Mouse (Mus musculus): ENCODE results near the gene Ror1. TPM values are rescaled to one million over a fixed set of nuclear protein-coding genes. Genes with fewer than 3 reads are reported as not detected.
A peak's percentile ranks its signal among the peaks of the same experiment; 100 is the strongest.

The Ror1 gene
- polyA plus RNA-seq, 1 experiment from 2014 or later = 5.9 TPM

DNA sequence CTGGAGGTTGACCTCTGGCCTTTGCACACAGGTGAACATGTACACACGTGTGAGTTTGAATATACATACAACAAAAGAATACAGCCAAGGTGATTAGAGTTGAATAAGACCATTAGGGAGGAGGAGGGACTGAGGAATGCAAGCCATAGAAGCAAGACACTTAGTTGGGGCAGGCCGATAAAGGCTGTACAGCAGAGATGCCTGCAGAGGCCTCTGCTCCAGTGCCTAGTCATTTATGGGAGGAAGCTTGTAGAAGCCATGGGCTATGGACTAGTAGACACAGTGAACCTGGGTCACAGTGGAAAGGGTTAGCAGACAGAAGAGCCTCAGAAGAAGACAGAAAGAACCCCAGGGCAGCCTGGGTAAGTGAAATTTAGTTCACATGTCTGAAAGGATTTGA is 155.7 kb downstream of the Ror1 start:
- ATAC-seq (replicated peaks; ENCODE audit: low FRiP score) (no peak), DNase-seq (ENCODE audit: low spot score) (no peak)
- no peak overlapping the region for H3K9ac ChIP-seq (ENCODE audit: low read length)
- no peak overlapping the region for H3K27ac ChIP-seq (ENCODE audit: low read depth, low read length)
- no peaks in the 10 kb centered on the region; the same call in 1 of the 2 replicates for H3K4me1 ChIP-seq (replicated peaks; ENCODE audit: control insufficient read depth, insufficient read depth, low read length)
- no peaks in the 10 kb centered on the region for H3K36me3 ChIP-seq (ENCODE audit: control insufficient read depth, insufficient read depth, low read length)
- no peak overlapping the region for H3K4me3 ChIP-seq (ENCODE audit: low read depth, low read length)
- 58% methylated on average over 2 of the region's 2 CpGs for WGBS
- H3K9me3 ChIP-seq (ENCODE audit: control insufficient read depth, low read length) = no peaks in the 10 kb centered on the region
- H3K4me2 ChIP-seq (ENCODE audit: low read depth, low read length, severe bottlenecking) = no peak overlapping the region
- no peaks in the 10 kb centered on the region for H3K27me3 ChIP-seq (ENCODE audit: control insufficient read depth, insufficient read depth, low read length)

DNA sequence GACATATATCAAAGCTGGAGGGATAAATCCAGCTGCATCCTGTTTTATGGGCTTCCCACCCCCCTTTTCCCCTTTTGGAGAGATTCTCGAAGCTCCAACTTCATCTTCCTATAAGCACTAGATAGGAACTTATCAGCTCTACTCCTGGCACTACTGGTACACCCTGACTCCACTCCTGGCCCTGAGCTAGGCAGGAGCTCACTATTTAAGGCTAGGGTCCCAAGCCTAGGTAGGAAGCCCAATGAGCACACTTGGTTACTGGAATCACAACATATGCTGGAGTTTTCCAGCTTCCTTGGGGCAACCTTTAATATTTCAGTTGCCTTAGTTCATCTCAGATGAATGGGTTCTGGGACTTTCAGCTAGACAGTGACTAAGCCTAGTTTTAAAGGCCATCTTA is 156.5 kb downstream of the Ror1 start:
- Histone ChIP-seq H3K4me3 (ENCODE audit: low read depth, low read length) (no peak overlapping the region), H3K9me3 (ENCODE audit: control insufficient read depth, low read length) (no peaks in the 10 kb centered on the region), H3K4me2 (ENCODE audit: low read depth, low read length, severe bottlenecking) (no peak overlapping the region), H3K36me3 (ENCODE audit: control insufficient read depth, insufficient read depth, low read length) (no peaks in the 10 kb centered on the region), H3K9ac (ENCODE audit: low read length) (no peak overlapping the region), H3K27ac (ENCODE audit: low read depth, low read length) (no peak overlapping the region), H3K4me1 (replicated peaks; ENCODE audit: control insufficient read depth, insufficient read depth, low read length) (no peaks in the 10 kb centered on the region; the same call in 1 of the 2 replicates), H3K27me3 (ENCODE audit: control insufficient read depth, insufficient read depth, low read length) (no peaks in the 10 kb centered on the region)
- 56% methylated on average over 1 of the region's 1 CpGs for WGBS
- ATAC-seq (replicated peaks; ENCODE audit: low FRiP score) (no peak), DNase-seq (ENCODE audit: low spot score) (no peak)

DNA sequence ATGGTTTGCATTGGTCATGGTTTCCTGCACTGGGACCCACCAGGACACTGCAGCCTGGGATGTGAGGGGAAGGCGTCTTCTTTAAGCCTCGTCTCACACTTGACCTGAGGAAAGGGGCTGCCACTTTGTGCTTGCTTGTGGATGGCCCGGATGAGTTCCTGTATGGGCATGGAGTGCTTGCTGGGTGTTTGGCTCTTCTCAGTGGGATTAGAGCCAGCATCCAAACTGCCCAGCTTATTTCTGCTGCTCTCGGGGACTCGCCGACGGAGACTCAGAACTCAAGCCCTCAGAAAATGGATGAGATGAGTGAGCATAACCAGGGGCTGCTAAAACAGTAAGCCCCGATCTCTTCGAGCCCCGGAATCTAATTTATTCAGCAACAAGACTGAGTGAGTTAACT is 157.1 kb downstream of the Ror1 start:
- Histone ChIP-seq H3K9ac (ENCODE audit: low read length) (no peak overlapping the region), H3K4me3 (ENCODE audit: low read depth, low read length) (no peak overlapping the region), H3K27me3 (ENCODE audit: control insufficient read depth, insufficient read depth, low read length) (no peaks in the 10 kb centered on the region), H3K4me2 (ENCODE audit: low read depth, low read length, severe bottlenecking) (no peak overlapping the region), H3K27ac (ENCODE audit: low read depth, low read length) (no peak overlapping the region), H3K36me3 (ENCODE audit: control insufficient read depth, insufficient read depth, low read length) (no peaks in the 10 kb centered on the region), H3K4me1 (replicated peaks; ENCODE audit: control insufficient read depth, insufficient read depth, low read length) (no peaks in the 10 kb centered on the region), H3K9me3 (ENCODE audit: control insufficient read depth, low read length) (no peaks in the 10 kb centered on the region)
- WGBS = 83% methylated on average over 10 of the region's 10 CpGs
- no peak for DNase-seq (ENCODE audit: low spot score)
- ATAC-seq (replicated peaks; ENCODE audit: low FRiP score) = no peak

DNA sequence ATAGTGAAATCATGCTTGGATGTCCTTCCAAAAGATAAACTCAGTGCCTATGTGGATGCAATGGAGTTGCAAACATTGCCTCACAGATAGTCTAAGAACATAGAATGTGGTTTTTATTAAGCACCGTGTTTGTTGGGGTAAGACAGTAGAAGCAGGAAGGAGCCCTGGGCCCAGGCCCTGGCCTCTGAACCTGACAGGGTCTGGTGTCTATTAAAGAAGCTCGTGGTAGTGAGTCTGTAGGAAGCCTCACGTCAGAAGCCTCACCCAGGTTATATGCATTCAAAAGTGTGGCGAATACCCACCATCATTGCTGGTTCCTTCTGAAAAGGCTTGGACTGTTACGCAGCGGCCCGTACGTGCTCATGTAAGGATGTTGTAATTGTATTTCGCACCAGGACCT is 157.8 kb downstream of the Ror1 start:
- H3K9ac ChIP-seq (ENCODE audit: low read length) = no peak overlapping the region
- DNase-seq (ENCODE audit: low spot score) = peak; percentile 58
- ATAC-seq (replicated peaks; ENCODE audit: low FRiP score) = no peak
- no peaks in the 10 kb centered on the region for H3K36me3 ChIP-seq (ENCODE audit: control insufficient read depth, insufficient read depth, low read length)
- H3K4me1 ChIP-seq (replicated peaks; ENCODE audit: control insufficient read depth, insufficient read depth, low read length) = no peaks in the 10 kb centered on the region
- 75% methylated on average over 9 of the region's 9 CpGs for WGBS
- H3K27me3 ChIP-seq (ENCODE audit: control insufficient read depth, insufficient read depth, low read length) = no peaks in the 10 kb centered on the region
- H3K4me2 ChIP-seq (ENCODE audit: low read depth, low read length, severe bottlenecking) = no peak overlapping the region
- no peaks in the 10 kb centered on the region for H3K9me3 ChIP-seq (ENCODE audit: control insufficient read depth, low read length)
- H3K27ac ChIP-seq (ENCODE audit: low read depth, low read length) = no peak overlapping the region
- no peak overlapping the region for H3K4me3 ChIP-seq (ENCODE audit: low read depth, low read length)

DNA sequence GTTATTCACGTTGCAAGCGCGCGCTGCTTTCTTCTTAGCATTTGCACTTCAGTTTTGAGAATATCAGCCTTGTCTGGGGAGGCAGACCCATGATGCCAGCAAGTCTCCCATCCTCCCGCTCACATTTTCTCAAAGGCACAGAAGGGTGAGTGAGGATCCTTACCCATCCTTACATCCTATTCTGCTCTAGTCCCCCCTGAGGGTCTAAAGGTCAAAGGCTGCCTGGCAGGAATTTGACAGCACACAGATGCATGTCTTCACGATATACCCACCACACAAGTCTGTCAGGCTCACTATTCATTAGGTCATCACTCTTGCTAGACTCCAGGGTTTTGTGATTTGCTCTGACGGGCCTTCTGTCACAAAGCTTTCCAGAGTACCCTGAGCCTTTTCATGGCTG is 158.2 kb downstream of the Ror1 start:
- DNase-seq (ENCODE audit: low spot score) = no peak
- Histone ChIP-seq H3K4me3 (ENCODE audit: low read depth, low read length) (no peak overlapping the region), H3K9me3 (ENCODE audit: control insufficient read depth, low read length) (no peaks in the 10 kb centered on the region), H3K36me3 (ENCODE audit: control insufficient read depth, insufficient read depth, low read length) (no peaks in the 10 kb centered on the region), H3K27ac (ENCODE audit: low read depth, low read length) (no peak overlapping the region), H3K4me2 (ENCODE audit: low read depth, low read length, severe bottlenecking) (no peak overlapping the region), H3K9ac (ENCODE audit: low read length) (no peak overlapping the region), H3K4me1 (replicated peaks; ENCODE audit: control insufficient read depth, insufficient read depth, low read length) (no peaks in the 10 kb centered on the region), H3K27me3 (ENCODE audit: control insufficient read depth, insufficient read depth, low read length) (no peaks in the 10 kb centered on the region)
- ATAC-seq (replicated peaks; ENCODE audit: low FRiP score) = no peak
- 69% methylated on average over 7 of the region's 7 CpGs for WGBS

DNA sequence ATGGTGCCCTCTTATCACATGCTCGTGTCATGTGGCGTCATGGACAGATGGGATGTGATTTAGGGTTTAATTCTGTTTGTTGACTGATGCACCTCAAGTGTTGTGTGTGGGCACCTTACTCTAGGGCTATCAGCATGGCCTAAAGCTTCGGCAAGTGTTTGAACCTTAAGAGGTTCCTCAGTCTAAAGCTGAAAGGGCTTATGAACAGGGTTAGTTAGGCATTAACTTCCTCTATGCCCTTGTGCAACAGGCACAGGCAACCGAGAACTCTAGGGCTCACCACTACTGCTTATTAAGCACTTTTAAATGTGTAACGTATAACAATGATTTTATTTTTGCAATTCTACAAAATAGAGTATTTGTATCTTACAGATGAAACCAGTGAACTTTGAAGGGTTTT is 162.9 kb downstream of the Ror1 start:
- Histone ChIP-seq H3K27me3 (ENCODE audit: control insufficient read depth, insufficient read depth, low read length) (no peaks in the 10 kb centered on the region), H3K27ac (ENCODE audit: low read depth, low read length) (no peak overlapping the region), H3K36me3 (ENCODE audit: control insufficient read depth, insufficient read depth, low read length) (no peaks in the 10 kb centered on the region), H3K4me3 (ENCODE audit: low read depth, low read length) (no peak overlapping the region), H3K4me2 (ENCODE audit: low read depth, low read length, severe bottlenecking) (no peak overlapping the region), H3K4me1 (replicated peaks; ENCODE audit: control insufficient read depth, insufficient read depth, low read length) (no peaks in the 10 kb centered on the region), H3K9me3 (ENCODE audit: control insufficient read depth, low read length) (no peaks in the 10 kb centered on the region), H3K9ac (ENCODE audit: low read length) (no peak overlapping the region)
- WGBS = 93% methylated on average over 5 of the region's 5 CpGs
- DNase-seq (ENCODE audit: low spot score) (no peak), ATAC-seq (replicated peaks; ENCODE audit: low FRiP score) (no peak)

DNA sequence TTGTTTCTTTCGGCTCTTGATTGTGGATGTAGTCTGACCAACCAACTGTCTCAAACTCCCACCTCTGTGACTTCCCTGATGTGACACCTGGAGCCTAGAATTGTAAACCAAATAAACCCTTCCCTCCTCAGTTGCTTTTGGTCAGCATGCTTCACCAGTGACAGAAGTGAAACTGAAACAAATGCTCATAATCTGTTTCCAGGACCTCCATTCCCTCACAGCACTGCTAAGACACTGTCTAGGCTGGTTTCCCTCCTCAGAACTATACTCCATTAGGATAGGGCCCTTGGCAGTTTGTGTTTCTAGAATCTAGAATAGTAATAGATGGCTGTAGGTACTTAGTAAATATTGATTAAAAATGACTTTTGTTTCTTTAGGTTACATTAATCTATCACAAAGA is 168.3 kb downstream of the Ror1 start:
- WGBS = 100% methylated on average over 1 of the region's 1 CpGs
- DNase-seq (ENCODE audit: low spot score) = no peak
- no peak for ATAC-seq (replicated peaks; ENCODE audit: low FRiP score)
- Histone ChIP-seq H3K9ac (ENCODE audit: low read length) (no peak overlapping the region), H3K4me3 (ENCODE audit: low read depth, low read length) (no peak overlapping the region), H3K4me2 (ENCODE audit: low read depth, low read length, severe bottlenecking) (no peak overlapping the region), H3K36me3 (ENCODE audit: control insufficient read depth, insufficient read depth, low read length) (no peaks in the 10 kb centered on the region), H3K27ac (ENCODE audit: low read depth, low read length) (no peak overlapping the region), H3K9me3 (ENCODE audit: control insufficient read depth, low read length) (no peaks in the 10 kb centered on the region), H3K27me3 (ENCODE audit: control insufficient read depth, insufficient read depth, low read length) (no peaks in the 10 kb centered on the region), H3K4me1 (replicated peaks; ENCODE audit: control insufficient read depth, insufficient read depth, low read length) (no peaks in the 10 kb centered on the region)

DNA sequence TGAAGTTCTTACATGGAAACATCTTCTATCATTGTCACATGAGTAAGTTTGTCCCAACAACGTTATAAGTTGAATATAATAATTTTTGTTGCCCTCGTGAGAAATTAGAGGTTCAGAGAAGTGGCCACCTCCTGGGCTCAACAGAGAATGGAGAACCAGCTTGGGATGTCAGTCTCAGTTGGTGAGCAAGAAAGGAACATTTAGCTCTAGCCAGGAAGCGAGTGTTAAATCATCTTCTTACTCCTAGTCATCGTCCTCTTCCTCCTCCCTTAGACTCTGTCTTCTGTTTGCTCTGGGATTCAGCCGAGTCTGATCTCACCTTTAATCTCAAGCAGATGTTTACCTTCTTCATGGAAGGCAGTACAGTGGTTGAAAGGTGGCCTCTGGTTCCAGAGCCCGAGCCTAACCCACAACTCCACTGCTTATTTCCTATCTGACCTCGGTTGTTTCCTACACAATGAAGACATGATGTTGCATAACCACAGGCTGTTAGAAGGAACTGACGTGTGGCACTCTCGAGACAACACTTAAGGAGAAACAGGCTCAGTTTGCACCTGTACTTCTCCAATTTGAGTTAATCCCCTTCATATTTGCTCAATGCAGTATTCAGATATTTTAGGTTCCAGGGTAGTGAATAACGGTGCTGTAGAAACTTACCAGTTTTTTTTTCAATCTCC is 175.6 kb downstream of the Ror1 start:
- ATAC-seq (replicated peaks; ENCODE audit: low FRiP score) (no peak), DNase-seq (ENCODE audit: low spot score) (no peak)
- H3K27ac ChIP-seq (ENCODE audit: low read depth, low read length) = no peak overlapping the region
- no peaks in the 10 kb centered on the region for H3K36me3 ChIP-seq (ENCODE audit: control insufficient read depth, insufficient read depth, low read length)
- 85% methylated on average over 10 of the region's 10 CpGs for WGBS
- H3K4me1 ChIP-seq (replicated peaks; ENCODE audit: control insufficient read depth, insufficient read depth, low read length) = no peaks in the 10 kb centered on the region
- H3K4me2 ChIP-seq (ENCODE audit: low read depth, low read length, severe bottlenecking) = no peak overlapping the region
- no peak overlapping the region for H3K9ac ChIP-seq (ENCODE audit: low read length)
- no peaks in the 10 kb centered on the region for H3K27me3 ChIP-seq (ENCODE audit: control insufficient read depth, insufficient read depth, low read length)
- no peak overlapping the region for H3K4me3 ChIP-seq (ENCODE audit: low read depth, low read length)
- no peaks in the 10 kb centered on the region for H3K9me3 ChIP-seq (ENCODE audit: control insufficient read depth, low read length)

DNA sequence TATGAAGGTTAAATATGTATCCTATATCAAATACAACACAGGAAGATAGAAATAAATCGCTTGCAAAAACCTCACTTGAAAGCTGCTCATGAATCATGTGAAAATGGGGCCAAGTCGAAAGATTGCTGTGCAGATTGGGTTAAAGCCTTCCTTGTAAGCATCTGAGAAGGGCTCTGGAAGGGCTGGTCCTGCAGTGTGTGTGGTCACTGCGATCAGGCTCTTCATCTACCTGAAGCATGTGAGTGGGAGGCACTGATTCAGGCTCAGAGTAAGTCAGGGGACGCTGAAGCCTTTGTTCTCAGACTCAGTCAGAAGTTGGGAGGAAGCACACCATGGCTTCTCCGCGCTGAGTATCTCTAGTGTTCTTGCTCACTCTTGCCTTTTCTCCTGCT is 176.1 kb downstream of the Ror1 start:
- WGBS = 70% methylated on average over 6 of the region's 6 CpGs
- Histone ChIP-seq H3K9me3 (ENCODE audit: control insufficient read depth, low read length) (no peaks in the 10 kb centered on the region), H3K9ac (ENCODE audit: low read length) (no peak overlapping the region), H3K36me3 (ENCODE audit: control insufficient read depth, insufficient read depth, low read length) (no peaks in the 10 kb centered on the region), H3K4me2 (ENCODE audit: low read depth, low read length, severe bottlenecking) (no peak overlapping the region), H3K4me1 (replicated peaks; ENCODE audit: control insufficient read depth, insufficient read depth, low read length) (no peaks in the 10 kb centered on the region), H3K27me3 (ENCODE audit: control insufficient read depth, insufficient read depth, low read length) (no peaks in the 10 kb centered on the region), H3K4me3 (ENCODE audit: low read depth, low read length) (no peak overlapping the region), H3K27ac (ENCODE audit: low read depth, low read length) (no peak overlapping the region)
- no peak for ATAC-seq (replicated peaks; ENCODE audit: low FRiP score)
- no peak for DNase-seq (ENCODE audit: low spot score)
